Mouse (Mus musculus): ENCODE measurements around the gene Wars2.

Wars2 gene

GRCm38 (mm10) chr3:99266752-99267303 lies 126.0 kb downstream of the Wars2 start:
- no peak for DNase-seq (ENCODE audit: low spot score)

GRCm38 (mm10) chr3:99277973-99278580 lies 137.2 kb downstream of the Wars2 start:
- no peak for DNase-seq (ENCODE audit: low spot score)

DNA sequence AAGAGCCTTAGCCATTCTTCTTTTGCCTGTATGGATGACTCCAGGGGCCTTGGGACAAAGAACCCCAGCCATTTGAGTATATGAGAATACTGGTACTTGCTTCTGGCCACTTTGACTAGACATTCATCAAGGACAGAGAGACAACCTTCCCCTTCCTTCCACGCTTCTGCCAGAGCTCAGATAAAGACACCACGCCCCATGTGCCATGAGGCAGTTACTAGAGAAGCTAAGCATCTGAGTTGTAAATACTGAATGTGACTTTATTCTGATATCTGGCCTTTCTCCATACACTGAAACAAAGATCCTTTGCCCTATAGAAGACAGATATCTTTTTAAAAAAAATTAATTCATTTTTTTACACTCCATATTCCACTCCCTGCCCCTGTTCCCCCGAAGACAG lies 138.8 kb downstream of the Wars2 start:
- DNase-seq (ENCODE audit: low spot score) = no peak

- DNase-seq (ENCODE audit: low spot score) = no peak
These were observed 140.6 kb downstream of the Wars2 start for GRCm38 (mm10) chr3:99281453-99281852.

GRCm38 (mm10) chr3:99288302-99288701 lies 147.4 kb downstream of the Wars2 start:
- no peak for DNase-seq (ENCODE audit: low spot score)

All from lung, postnatal 25 days (tissue).